Mouse (Mus musculus): ENCODE results near the gene Sorcs3.

DNA sequence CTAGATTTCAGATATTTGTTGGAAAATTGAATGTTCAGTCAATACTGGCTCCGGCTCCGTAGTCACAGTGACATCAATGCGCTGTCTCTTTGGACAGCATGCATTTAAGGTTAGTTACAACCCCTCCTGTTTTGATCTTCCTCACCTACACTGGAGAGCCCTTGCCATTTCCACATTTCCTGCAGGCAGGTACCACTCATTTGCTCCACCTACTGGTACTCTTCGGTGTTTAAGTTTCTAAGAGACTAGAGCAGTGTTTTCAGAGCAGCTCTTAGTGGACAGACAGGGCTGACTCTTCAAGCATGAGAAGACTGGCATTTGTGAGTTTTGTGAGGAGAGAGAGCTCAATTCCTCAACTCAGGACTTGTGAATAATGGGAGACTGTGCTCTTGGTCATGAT, 31.1 kb upstream of the Sorcs3 start:
- TF ChIP-seq CTCF (IDR thresholded peaks at IDR 0.05; ENCODE audit: borderline replicate concordance, insufficient read depth, low read length) (no peak), POLR2A (IDR thresholded peaks at IDR 0.05; ENCODE audit: low read depth, low read length) (no peak)

Measured in embryonic fibroblast, embryonic 13.5 days (primary cell).